Mouse (Mus musculus): ENCODE results near the gene Pank3. TPM values are rescaled to one million over a fixed set of nuclear protein-coding genes. Genes with fewer than 3 reads are reported as not detected.

Pank3 gene
- polyA plus RNA-seq, 1 experiment from 2014 or later: 13.1 TPM

GRCm38 (mm10) chr11:35743586-35743985 lies 25.7 kb upstream of the Pank3 start:
- Histone ChIP-seq H3K4me3 (ENCODE audit: low read depth, low read length) (no peak overlapping the region), H3K4me1 (ENCODE audit: control insufficient read depth, insufficient read depth, low read length) (no peaks in the 10 kb centered on the region), H3K27ac (ENCODE audit: low read depth, low read length) (no peak overlapping the region), H3K27me3 (ENCODE audit: control insufficient read depth, insufficient read depth, low read length) (no peaks in the 10 kb centered on the region), H3K9ac (ENCODE audit: low read depth, low read length) (no peak overlapping the region), H3K9me3 (replicated peaks; ENCODE audit: control insufficient read depth, low read length) (0 out of 2 replicates have a peak, but pooled peaks cover 3% of the 10 kb centered on the region), H3K36me3 (ENCODE audit: control insufficient read depth, insufficient read depth, low read length) (no peaks in the 10 kb centered on the region), H3K4me2 (no peak overlapping the region)
- 85% methylated on average over 6 of the region's 6 CpGs for WGBS (ENCODE audit: insufficient replicate concordance)
- no peak for ATAC-seq (replicated peaks; ENCODE audit: insufficient number of reproducible peaks, low FRiP score, low TSS enrichment)

GRCm38 (mm10) chr11:35744571-35744970 lies 24.7 kb upstream of the Pank3 start:
- H3K4me3 ChIP-seq (ENCODE audit: low read depth, low read length): no peak overlapping the region
- H3K4me2 ChIP-seq: no peak overlapping the region
- H3K27ac ChIP-seq (ENCODE audit: low read depth, low read length): no peak overlapping the region
- H3K4me1 ChIP-seq (ENCODE audit: control insufficient read depth, insufficient read depth, low read length): no peaks in the 10 kb centered on the region
- ATAC-seq (replicated peaks; ENCODE audit: insufficient number of reproducible peaks, low FRiP score, low TSS enrichment): no peak
- no peak overlapping the region for H3K9ac ChIP-seq (ENCODE audit: low read depth, low read length)
- 0 out of 2 replicates have a peak, but pooled peaks cover 3% of the 10 kb centered on the region for H3K9me3 ChIP-seq (replicated peaks; ENCODE audit: control insufficient read depth, low read length)
- no peaks in the 10 kb centered on the region for H3K36me3 ChIP-seq (ENCODE audit: control insufficient read depth, insufficient read depth, low read length)
- WGBS (ENCODE audit: insufficient replicate concordance): 76% methylated on average over 6 of the region's 6 CpGs
- H3K27me3 ChIP-seq (ENCODE audit: control insufficient read depth, insufficient read depth, low read length): no peaks in the 10 kb centered on the region

GRCm38 (mm10) chr11:35750578-35750977 lies 18.7 kb upstream of the Pank3 start:
- no peak overlapping the region for H3K9ac ChIP-seq (ENCODE audit: low read depth, low read length)
- WGBS (ENCODE audit: insufficient replicate concordance): 73% methylated on average over 8 of the region's 8 CpGs

GRCm38 (mm10) chr11:35754906-35755418 lies 14.3 kb upstream of the Pank3 start:
- Histone ChIP-seq H3K4me1 (ENCODE audit: control insufficient read depth, insufficient read depth, low read length) (no peaks in the 10 kb centered on the region), H3K27me3 (ENCODE audit: control insufficient read depth, insufficient read depth, low read length) (no peaks in the 10 kb centered on the region), H3K4me2 (no peak overlapping the region), H3K36me3 (ENCODE audit: control insufficient read depth, insufficient read depth, low read length) (no peaks in the 10 kb centered on the region), H3K4me3 (ENCODE audit: low read depth, low read length) (no peak overlapping the region), H3K27ac (ENCODE audit: low read depth, low read length) (no peak overlapping the region), H3K9ac (ENCODE audit: low read depth, low read length) (no peak overlapping the region), H3K9me3 (replicated peaks; ENCODE audit: control insufficient read depth, low read length) (no peaks in the 10 kb centered on the region)
- 87% methylated on average over 4 of the region's 4 CpGs for WGBS (ENCODE audit: insufficient replicate concordance)
- ATAC-seq (replicated peaks; ENCODE audit: insufficient number of reproducible peaks, low FRiP score, low TSS enrichment): no peak

More at GRCm38 (mm10) chr11:35750578-35750977, 18.7 kb upstream of the Pank3 start:
- Histone ChIP-seq H3K36me3 (ENCODE audit: control insufficient read depth, insufficient read depth, low read length) (no peaks in the 10 kb centered on the region), H3K4me1 (ENCODE audit: control insufficient read depth, insufficient read depth, low read length) (no peaks in the 10 kb centered on the region), H3K27me3 (ENCODE audit: control insufficient read depth, insufficient read depth, low read length) (no peaks in the 10 kb centered on the region), H3K27ac (ENCODE audit: low read depth, low read length) (no peak overlapping the region), H3K4me3 (ENCODE audit: low read depth, low read length) (no peak overlapping the region), H3K9me3 (replicated peaks; ENCODE audit: control insufficient read depth, low read length) (no peaks in the 10 kb centered on the region), H3K4me2 (no peak overlapping the region)
- no peak for ATAC-seq (replicated peaks; ENCODE audit: insufficient number of reproducible peaks, low FRiP score, low TSS enrichment)

GRCm38 (mm10) chr11:35755546-35755945 lies 13.7 kb upstream of the Pank3 start:
- Histone ChIP-seq H3K4me2 (no peak overlapping the region), H3K4me3 (ENCODE audit: low read depth, low read length) (no peak overlapping the region), H3K27me3 (ENCODE audit: control insufficient read depth, insufficient read depth, low read length) (no peaks in the 10 kb centered on the region), H3K9me3 (replicated peaks; ENCODE audit: control insufficient read depth, low read length) (no peaks in the 10 kb centered on the region), H3K36me3 (ENCODE audit: control insufficient read depth, insufficient read depth, low read length) (no peaks in the 10 kb centered on the region), H3K4me1 (ENCODE audit: control insufficient read depth, insufficient read depth, low read length) (no peaks in the 10 kb centered on the region), H3K9ac (ENCODE audit: low read depth, low read length) (no peak overlapping the region), H3K27ac (ENCODE audit: low read depth, low read length) (no peak overlapping the region)
- 74% methylated on average over 6 of the region's 6 CpGs for WGBS (ENCODE audit: insufficient replicate concordance)
- no peak for ATAC-seq (replicated peaks; ENCODE audit: insufficient number of reproducible peaks, low FRiP score, low TSS enrichment)

- no peaks in the 10 kb centered on the region for H3K9me3 ChIP-seq (replicated peaks; ENCODE audit: control insufficient read depth, low read length)
- no peak for ATAC-seq (replicated peaks; ENCODE audit: insufficient number of reproducible peaks, low FRiP score, low TSS enrichment)
- no peaks in the 10 kb centered on the region for H3K4me1 ChIP-seq (ENCODE audit: control insufficient read depth, insufficient read depth, low read length)
- H3K9ac ChIP-seq (ENCODE audit: low read depth, low read length): no peak overlapping the region
- no peaks in the 10 kb centered on the region for H3K27me3 ChIP-seq (ENCODE audit: control insufficient read depth, insufficient read depth, low read length)
- no peak overlapping the region for H3K4me3 ChIP-seq (ENCODE audit: low read depth, low read length)
- no peak overlapping the region for H3K27ac ChIP-seq (ENCODE audit: low read depth, low read length)
- H3K4me2 ChIP-seq: no peak overlapping the region
- WGBS (ENCODE audit: insufficient replicate concordance): 77% methylated on average over 11 of the region's 11 CpGs
- no peaks in the 10 kb centered on the region for H3K36me3 ChIP-seq (ENCODE audit: control insufficient read depth, insufficient read depth, low read length)
Observed at GRCm38 (mm10) chr11:35756411-35757303, 12.6 kb upstream of the Pank3 start.

- 59% methylated on average over 7 of the region's 7 CpGs for WGBS (ENCODE audit: insufficient replicate concordance)
- no peak for ATAC-seq (replicated peaks; ENCODE audit: insufficient number of reproducible peaks, low FRiP score, low TSS enrichment)
- no peak overlapping the region for H3K4me2 ChIP-seq
Observed at GRCm38 (mm10) chr11:35760001-35760626, 9.2 kb upstream of the Pank3 start.

GRCm38 (mm10) chr11:35760627-35761003 lies 8.7 kb upstream of the Pank3 start:
- no peaks in the 10 kb centered on the region for H3K9me3 ChIP-seq (replicated peaks; ENCODE audit: control insufficient read depth, low read length)
- no peak overlapping the region for H3K4me3 ChIP-seq (ENCODE audit: low read depth, low read length)
- ATAC-seq (replicated peaks; ENCODE audit: insufficient number of reproducible peaks, low FRiP score, low TSS enrichment): no peak
- no peak overlapping the region for H3K9ac ChIP-seq (ENCODE audit: low read depth, low read length)
- no peaks in the 10 kb centered on the region for H3K36me3 ChIP-seq (ENCODE audit: control insufficient read depth, insufficient read depth, low read length)
- H3K27me3 ChIP-seq (ENCODE audit: control insufficient read depth, insufficient read depth, low read length): no peaks in the 10 kb centered on the region
- H3K4me2 ChIP-seq: no peak overlapping the region
- H3K4me1 ChIP-seq (ENCODE audit: control insufficient read depth, insufficient read depth, low read length): no peaks in the 10 kb centered on the region
- 81% methylated on average over 4 of the region's 4 CpGs for WGBS (ENCODE audit: insufficient replicate concordance)
- H3K27ac ChIP-seq (ENCODE audit: low read depth, low read length): no peak overlapping the region

More at GRCm38 (mm10) chr11:35760001-35760626, 9.2 kb upstream of the Pank3 start:
- no peaks in the 10 kb centered on the region for H3K9me3 ChIP-seq (replicated peaks; ENCODE audit: control insufficient read depth, low read length)
- H3K9ac ChIP-seq (ENCODE audit: low read depth, low read length): no peak overlapping the region
- H3K4me1 ChIP-seq (ENCODE audit: control insufficient read depth, insufficient read depth, low read length): no peaks in the 10 kb centered on the region
- H3K27ac ChIP-seq (ENCODE audit: low read depth, low read length): no peak overlapping the region; the same call in 1 of the 2 replicates
- no peak overlapping the region for H3K4me3 ChIP-seq (ENCODE audit: low read depth, low read length)
- no peaks in the 10 kb centered on the region for H3K27me3 ChIP-seq (ENCODE audit: control insufficient read depth, insufficient read depth, low read length)
- H3K36me3 ChIP-seq (ENCODE audit: control insufficient read depth, insufficient read depth, low read length): no peaks in the 10 kb centered on the region
